Mouse (Mus musculus): ENCODE measurements around the gene Usp8. TPM values are rescaled to one million over a fixed set of nuclear protein-coding genes. Genes with fewer than 3 reads are reported as not detected.

Gene Usp8
- polyA plus RNA-seq, 1 experiment from 2014 or later = 43.7 TPM

- ATAC-seq (ENCODE audit: insufficient number of reproducible peaks, low FRiP score, low TSS enrichment, low read depth) = no peak
- 50% methylated on average over 11 of the region's 11 CpGs for WGBS
These were observed 58.9 kb downstream of the Usp8 start for GRCm38 (mm10) chr2:126765867-126766582.

GRCm38 (mm10) chr2:126767599-126767998 is 60.5 kb downstream of the Usp8 start:
- Histone ChIP-seq H3K27ac (replicated peaks; ENCODE audit: low read depth, low read length) (no peak overlapping the region), H3K9ac (ENCODE audit: low read length) (no peak overlapping the region), H3K27me3 (ENCODE audit: control insufficient read depth, insufficient read depth, low read length) (no peaks in the 10 kb centered on the region), H3K4me2 (ENCODE audit: low read depth, severe bottlenecking) (no peak overlapping the region), H3K4me3 (ENCODE audit: low read depth, low read length) (no peak overlapping the region), H3K36me3 (ENCODE audit: control insufficient read depth, insufficient read depth, low read length) (no peaks in the 10 kb centered on the region), H3K4me1 (ENCODE audit: control insufficient read depth, insufficient read depth, low read length) (no peaks in the 10 kb centered on the region), H3K9me3 (ENCODE audit: control insufficient read depth, low read length) (no peaks in the 10 kb centered on the region)
- ATAC-seq (ENCODE audit: insufficient number of reproducible peaks, low FRiP score, low TSS enrichment, low read depth) = no peak
- WGBS = 100% methylated on average over 3 of the region's 3 CpGs
- DNase-seq (ENCODE audit: low spot score) = no peak

More at GRCm38 (mm10) chr2:126765867-126766582, 58.9 kb downstream of the Usp8 start:
- no peaks in the 10 kb centered on the region for H3K27me3 ChIP-seq (ENCODE audit: control insufficient read depth, insufficient read depth, low read length)
- no peak overlapping the region for H3K4me3 ChIP-seq (ENCODE audit: low read depth, low read length)
- peaks cover 6% of the 10 kb centered on the region for H3K36me3 ChIP-seq (ENCODE audit: control insufficient read depth, insufficient read depth, low read length)
- H3K27ac ChIP-seq (replicated peaks; ENCODE audit: low read depth, low read length) = no peak overlapping the region
- peak; percentile 27 for DNase-seq (ENCODE audit: low spot score)
- H3K4me1 ChIP-seq (ENCODE audit: control insufficient read depth, insufficient read depth, low read length) = no peaks in the 10 kb centered on the region
- H3K4me2 ChIP-seq (ENCODE audit: low read depth, severe bottlenecking) = no peak overlapping the region
- no peak overlapping the region for H3K9ac ChIP-seq (ENCODE audit: low read length)
- no peaks in the 10 kb centered on the region for H3K9me3 ChIP-seq (ENCODE audit: control insufficient read depth, low read length)

GRCm38 (mm10) chr2:126768194-126768593 is 61.1 kb downstream of the Usp8 start:
- Histone ChIP-seq H3K4me2 (ENCODE audit: low read depth, severe bottlenecking) (no peak overlapping the region), H3K4me1 (ENCODE audit: control insufficient read depth, insufficient read depth, low read length) (no peaks in the 10 kb centered on the region), H3K36me3 (ENCODE audit: control insufficient read depth, insufficient read depth, low read length) (no peaks in the 10 kb centered on the region), H3K9me3 (ENCODE audit: control insufficient read depth, low read length) (no peaks in the 10 kb centered on the region), H3K27me3 (ENCODE audit: control insufficient read depth, insufficient read depth, low read length) (no peaks in the 10 kb centered on the region), H3K4me3 (ENCODE audit: low read depth, low read length) (no peak overlapping the region), H3K9ac (ENCODE audit: low read length) (no peak overlapping the region), H3K27ac (replicated peaks; ENCODE audit: low read depth, low read length) (no peak overlapping the region)
- DNase-seq (ENCODE audit: low spot score) (no peak), ATAC-seq (ENCODE audit: insufficient number of reproducible peaks, low FRiP score, low TSS enrichment, low read depth) (no peak)
- WGBS = 77% methylated on average over 4 of the region's 4 CpGs

GRCm38 (mm10) chr2:126769431-126770181 is 62.5 kb downstream of the Usp8 start:
- Histone ChIP-seq H3K4me2 (ENCODE audit: low read depth, severe bottlenecking) (no peak overlapping the region), H3K4me1 (ENCODE audit: control insufficient read depth, insufficient read depth, low read length) (no peaks in the 10 kb centered on the region)
- WGBS = 77% methylated on average over 19 of the region's 19 CpGs

GRCm38 (mm10) chr2:126772217-126772616 is 65.1 kb downstream of the Usp8 start:
- Histone ChIP-seq H3K4me1 (ENCODE audit: control insufficient read depth, insufficient read depth, low read length) (no peaks in the 10 kb centered on the region), H3K4me2 (ENCODE audit: low read depth, severe bottlenecking) (no peak overlapping the region), H3K4me3 (ENCODE audit: low read depth, low read length) (no peak overlapping the region), H3K36me3 (ENCODE audit: control insufficient read depth, insufficient read depth, low read length) (no peaks in the 10 kb centered on the region), H3K27ac (replicated peaks; ENCODE audit: low read depth, low read length) (no peak overlapping the region), H3K9ac (ENCODE audit: low read length) (no peak overlapping the region), H3K27me3 (ENCODE audit: control insufficient read depth, insufficient read depth, low read length) (no peaks in the 10 kb centered on the region), H3K9me3 (ENCODE audit: control insufficient read depth, low read length) (no peaks in the 10 kb centered on the region)
- DNase-seq (ENCODE audit: low spot score) = no peak
- ATAC-seq (ENCODE audit: insufficient number of reproducible peaks, low FRiP score, low TSS enrichment, low read depth) = no peak
- 86% methylated on average over 5 of the region's 5 CpGs for WGBS

More at GRCm38 (mm10) chr2:126769431-126770181, 62.5 kb downstream of the Usp8 start:
- ATAC-seq (ENCODE audit: insufficient number of reproducible peaks, low FRiP score, low TSS enrichment, low read depth) (no peak), DNase-seq (ENCODE audit: low spot score) (no peak)
- no peak overlapping the region for H3K4me3 ChIP-seq (ENCODE audit: low read depth, low read length)
- no peaks in the 10 kb centered on the region for H3K9me3 ChIP-seq (ENCODE audit: control insufficient read depth, low read length)
- no peaks in the 10 kb centered on the region for H3K27me3 ChIP-seq (ENCODE audit: control insufficient read depth, insufficient read depth, low read length)
- no peak overlapping the region for H3K9ac ChIP-seq (ENCODE audit: low read length)
- no peaks in the 10 kb centered on the region for H3K36me3 ChIP-seq (ENCODE audit: control insufficient read depth, insufficient read depth, low read length)
- H3K27ac ChIP-seq (replicated peaks; ENCODE audit: low read depth, low read length) = no peak overlapping the region

- no peaks in the 10 kb centered on the region for H3K9me3 ChIP-seq (ENCODE audit: control insufficient read depth, low read length)
- no peak overlapping the region for H3K4me2 ChIP-seq (ENCODE audit: low read depth, severe bottlenecking)
- DNase-seq (ENCODE audit: low spot score) (no peak), ATAC-seq (ENCODE audit: insufficient number of reproducible peaks, low FRiP score, low TSS enrichment, low read depth) (no peak)
- H3K4me1 ChIP-seq (ENCODE audit: control insufficient read depth, insufficient read depth, low read length) = no peaks in the 10 kb centered on the region
- H3K27ac ChIP-seq (replicated peaks; ENCODE audit: low read depth, low read length) = no peak overlapping the region
- 71% methylated on average over 4 of the region's 4 CpGs for WGBS
- H3K9ac ChIP-seq (ENCODE audit: low read length) = no peak overlapping the region
- no peaks in the 10 kb centered on the region for H3K36me3 ChIP-seq (ENCODE audit: control insufficient read depth, insufficient read depth, low read length)
- no peaks in the 10 kb centered on the region for H3K27me3 ChIP-seq (ENCODE audit: control insufficient read depth, insufficient read depth, low read length)
- H3K4me3 ChIP-seq (ENCODE audit: low read depth, low read length) = no peak overlapping the region
These were observed 68.8 kb downstream of the Usp8 start for GRCm38 (mm10) chr2:126775951-126776350.

GRCm38 (mm10) chr2:126776416-126776815 is 69.3 kb downstream of the Usp8 start:
- Histone ChIP-seq H3K9me3 (ENCODE audit: control insufficient read depth, low read length) (no peaks in the 10 kb centered on the region), H3K27me3 (ENCODE audit: control insufficient read depth, insufficient read depth, low read length) (no peaks in the 10 kb centered on the region), H3K4me3 (ENCODE audit: low read depth, low read length) (no peak overlapping the region), H3K27ac (replicated peaks; ENCODE audit: low read depth, low read length) (no peak overlapping the region), H3K9ac (ENCODE audit: low read length) (no peak overlapping the region), H3K4me1 (ENCODE audit: control insufficient read depth, insufficient read depth, low read length) (no peaks in the 10 kb centered on the region), H3K36me3 (ENCODE audit: control insufficient read depth, insufficient read depth, low read length) (no peaks in the 10 kb centered on the region), H3K4me2 (ENCODE audit: low read depth, severe bottlenecking) (no peak overlapping the region)
- DNase-seq (ENCODE audit: low spot score) (no peak), ATAC-seq (ENCODE audit: insufficient number of reproducible peaks, low FRiP score, low TSS enrichment, low read depth) (no peak)
- 63% methylated on average over 1 of the region's 1 CpGs for WGBS

- Histone ChIP-seq H3K27ac (replicated peaks; ENCODE audit: low read depth, low read length) (no peak overlapping the region), H3K9ac (ENCODE audit: low read length) (no peak overlapping the region), H3K4me2 (ENCODE audit: low read depth, severe bottlenecking) (no peak overlapping the region), H3K27me3 (ENCODE audit: control insufficient read depth, insufficient read depth, low read length) (no peaks in the 10 kb centered on the region), H3K4me3 (ENCODE audit: low read depth, low read length) (no peak overlapping the region), H3K9me3 (ENCODE audit: control insufficient read depth, low read length) (no peaks in the 10 kb centered on the region), H3K4me1 (ENCODE audit: control insufficient read depth, insufficient read depth, low read length) (no peaks in the 10 kb centered on the region), H3K36me3 (ENCODE audit: control insufficient read depth, insufficient read depth, low read length) (no peaks in the 10 kb centered on the region)
- DNase-seq (ENCODE audit: low spot score) (no peak), ATAC-seq (ENCODE audit: insufficient number of reproducible peaks, low FRiP score, low TSS enrichment, low read depth) (no peak)
- 86% methylated on average over 4 of the region's 4 CpGs for WGBS
These were observed 71.7 kb downstream of the Usp8 start for GRCm38 (mm10) chr2:126778806-126779205.
